Mouse (Mus musculus): ENCODE measurements around the gene Klk1b22. TPM values are rescaled to one million over a fixed set of nuclear protein-coding genes. Genes with fewer than 3 reads are reported as not detected.
"Not testable (repeated sequence)": the region's sequence is repeated elsewhere in the genome, so short reads cannot be mapped to it uniquely, and the experiment has no call there.

Gene Klk1b22
- total RNA-seq (2022): not detected

- no peak for DNase-seq
These were observed at the start of gene Klk1b22 for GRCm38 (mm10) chr7:44112373-44112772. Gene Klk1b22, plus strand, starts transcription at chr7:44112673.

GRCm38 (mm10) chr7:44072117-44072516 is 40.4 kb upstream of the Klk1b22 start:
- no peak for DNase-seq

- DNase-seq: no peak
These were observed 34.8 kb upstream of the Klk1b22 start for GRCm38 (mm10) chr7:44077703-44078102.

GRCm38 (mm10) chr7:44096111-44096510 is 16.4 kb upstream of the Klk1b22 start:
- no peak for DNase-seq

GRCm38 (mm10) chr7:44102028-44102427 is 10.4 kb upstream of the Klk1b22 start, which contains the start of gene Klk1b21:
Gene Klk1b21, plus strand, starts transcription at chr7:44102328.
- not testable (repeated sequence) for DNase-seq

- no peak for DNase-seq
These were observed 11.0 kb downstream of the Klk1b22 start for GRCm38 (mm10) chr7:44123445-44123844.

- DNase-seq: no peak
These were observed 24.0 kb downstream of the Klk1b22 start, which contains the start of gene Klk1b16 for GRCm38 (mm10) chr7:44136467-44136866. Gene Klk1b16, plus strand, starts transcription at chr7:44136767.

Other genes starting within 250 kb of the Klk1b22 start
- gene Klk4, start 231.5 kb upstream of the Klk1b22 start, total RNA-seq (2022): not detected
- gene Klk15, start 178.9 kb upstream of the Klk1b22 start, total RNA-seq (2022): not detected
- not detected for gene Klk1b8, start 162.0 kb upstream of the Klk1b22 start, total RNA-seq (2022)
- gene Klk1b1, start 145.9 kb upstream of the Klk1b22 start, total RNA-seq (2022): not detected
- under 1 TPM in 1 of 4 experiments, not detected in 3; 0.35 TPM for gene Klk1b9, start 136.6 kb upstream of the Klk1b22 start, total RNA-seq (2022)
- not detected for gene Klk1b11, start 116.8 kb upstream of the Klk1b22 start, total RNA-seq (2022)
- not detected for gene Klk1b26, start 100.5 kb upstream of the Klk1b22 start, total RNA-seq (2022)
- not detected for gene Klk1b27, start 60.4 kb upstream of the Klk1b22 start, total RNA-seq (2022)
- 1 to 10 TPM in 1 of 4 experiments, not detected in 3; 1.1 TPM for gene Klk1b21, start 10.3 kb upstream of the Klk1b22 start, total RNA-seq (2022)
- not detected for gene Klk1b16, start 24.1 kb downstream of the Klk1b22 start, total RNA-seq (2022)
- gene Klk1b24, start 75.6 kb downstream of the Klk1b22 start, total RNA-seq (2022): under 1 TPM in 2 of 4 experiments, not detected in 2; 0.29 to 0.91 TPM
- gene Klk1b3, start 85.5 kb downstream of the Klk1b22 start, total RNA-seq (2022): not detected
- gene Klk1b4, start 94.8 kb downstream of the Klk1b22 start, total RNA-seq (2022): not detected
- not detected for gene Klk1b5, start 103.3 kb downstream of the Klk1b22 start, total RNA-seq (2022)
- 1 to 10 TPM in 1 of 4 experiments, under 1 TPM in 2, not detected in 1; 0.78 to 1.2 (median 0.89) TPM for gene Klk1, start 112.7 kb downstream of the Klk1b22 start, total RNA-seq (2022)
- gene Gm36864, start 123.5 kb downstream of the Klk1b22 start, total RNA-seq (2022): not detected
- gene 1700028J19Rik, start 134.0 kb downstream of the Klk1b22 start, total RNA-seq (2022): 1 to 10 TPM in 1 of 4 experiments, under 1 TPM in 3; 0.68 to 1.2 (median 0.96) TPM
- 100 to 1,000 TPM in 3 of 4 experiments, 10 to 100 TPM in 1; 71.9 to 151 (median 133) TPM for gene 2410002F23Rik, start 134.0 kb downstream of the Klk1b22 start, total RNA-seq (2022)
- not detected for gene Acp4, start 144.7 kb downstream of the Klk1b22 start, total RNA-seq (2022)
- not detected for gene Gm15517, start 148.8 kb downstream of the Klk1b22 start, total RNA-seq (2022)
- gene Clec11a, start 194.2 kb downstream of the Klk1b22 start, total RNA-seq (2022): 1 to 10 TPM; 4.1 to 6.0 (median 5.1) TPM
- gene Shank1, start 197.6 kb downstream of the Klk1b22 start, total RNA-seq (2022): 10 to 100 TPM in 3 of 4 experiments, 1 to 10 TPM in 1; 9.3 to 17.6 (median 14.3) TPM

Data from adrenal gland, adult 8-10 months (tissue).